Mouse (Mus musculus) heart, postnatal 0 days (tissue): ENCODE results near the gene Ms4a4b. TPM values are rescaled to one million over a fixed set of nuclear protein-coding genes. Genes with fewer than 3 reads are reported as not detected.

Experiments used
- ATAC-seq: fragments of 200-750 bp; cut with Nextera tagmentation; 2 replicates; pipeline ENCODE4 v1.8.0; 2017; ENCODE audit warnings: low read depth, moderate number of reproducible peaks, moderate library complexity; ENCODE audit not compliant: insufficient read depth
- DNase-seq: peaks from one replicate; pipeline ENCODE4 v3.0.0-alpha.2; 2016; ENCODE audit warnings: low spot score
- H3K27ac ChIP-seq: fragments of 300-500 bp; sonication (generic); 2 replicates; pipeline ENCODE4 v1.5.1; 2014; ENCODE audit warnings: low read depth, mild to moderate bottlenecking
- H3K27me3 ChIP-seq: fragments of 300-500 bp; sonication (generic); 2 replicates; pipeline ENCODE4 v1.6.1; 2014; ENCODE audit warnings: low read length, mixed read lengths; ENCODE audit not compliant: control insufficient read depth, insufficient read depth
- H3K36me3 ChIP-seq: fragments of 300-500 bp; sonication (generic); replicated peaks from 2 replicates; pipeline ENCODE4 v1.6.1; 2014; ENCODE audit warnings: low read length, mixed read lengths; ENCODE audit not compliant: control insufficient read depth, insufficient read depth
- H3K4me1 ChIP-seq: fragments of 300-500 bp; sonication (generic); 2 replicates; pipeline ENCODE4 v1.6.1; 2014; ENCODE audit warnings: antibody characterized with exemption; ENCODE audit not compliant: control insufficient read depth, insufficient read depth
- H3K4me2 ChIP-seq: fragments of 300-500 bp; sonication (generic); 2 replicates; pipeline ENCODE4 v1.6.1; 2014; ENCODE audit warnings: low read depth, mild to moderate bottlenecking, low read length, moderate library complexity
- H3K4me3 ChIP-seq: fragments of 300-500 bp; sonication (generic); 2 replicates; pipeline ENCODE4 v1.5.1; 2014; ENCODE audit warnings: low read depth, low read length
- H3K9ac ChIP-seq: fragments of 300-500 bp; sonication (generic); replicated peaks from 2 replicates; pipeline ENCODE4 v1.6.1; 2014; ENCODE audit warnings: low read depth, low read length, mixed read lengths
- H3K9me3 ChIP-seq: fragments of 300-500 bp; sonication (generic); replicated peaks from 2 replicates; pipeline ENCODE4 v1.6.1; 2016; ENCODE audit warnings: low read length; ENCODE audit not compliant: control insufficient read depth
- CTCF ChIP-seq: IDR thresholded peaks from 2 replicates; pipeline ENCODE4 v1.5.1; 2016; ENCODE audit warnings: antibody characterized with exemption, control low read depth, low read depth
- EP300 ChIP-seq: IDR thresholded peaks from 2 replicates; pipeline ENCODE4 v1.6.1; 2016; ENCODE audit warnings: antibody characterized with exemption, low read depth
- WGBS: fragments of 180-500 bp; shearing (Covaris S2); extraction: QIAGEN DNeasy Blood & Tissue Kit; methylation state at CpG from one replicate; pipeline ENCODE4 v1.1.7; 2014; 5-methylcytosine and 5-hydroxymethylcytosine counted together
- polyA plus RNA-seq: library from polyadenylated mRNA; unstranded; fragments of >200 nt; fragmentation: Nextera tagmentation; extraction: Ambion mirVana; gene quantifications from 2 replicates; pipeline ENCODE4 v1.2.1, GENCODE M21; 2015
- total RNA-seq: library from RNA; depleted of rRNA; stranded (reverse); fragments of >200 nt; gene quantifications from 2 replicates; pipeline ENCODE4 v1.2.3, GENCODE M21; 2014; ENCODE audit warnings: low replicate concordance; rRNA removed

The Ms4a4b gene
- total and polyA plus RNA-seq, 2 experiments from 2014 or later, result 0.30 TPM; not detected in 1

- 69% methylated on average over 1 of the region's 1 CpGs for WGBS
- no peak for DNase-seq
- TF ChIP-seq EP300 (no peak), CTCF (no peak)
- Histone ChIP-seq H3K4me3 (no peak overlapping the region), H3K9me3 (no peaks in the 10 kb centered on the region), H3K4me2 (no peak overlapping the region), H3K9ac (no peak overlapping the region), H3K27ac (no peak overlapping the region), H3K27me3 (no peaks in the 10 kb centered on the region), H3K36me3 (no peaks in the 10 kb centered on the region), H3K4me1 (no peaks in the 10 kb centered on the region)
- ATAC-seq, result no peak
Measured at GRCm38 (mm10) chr19:11500796-11501195, 57.4 kb downstream of the Ms4a4b start.

- H3K9me3 ChIP-seq, result no peaks in the 10 kb centered on the region
- no peaks in the 10 kb centered on the region for H3K36me3 ChIP-seq
- no peak for ATAC-seq
- no peak overlapping the region for H3K4me3 ChIP-seq
- H3K9ac ChIP-seq, result no peak overlapping the region
- no peak for DNase-seq
- no peak overlapping the region for H3K4me2 ChIP-seq
- WGBS, result 67% methylated on average over 4 of the region's 4 CpGs
- no peaks in the 10 kb centered on the region for H3K27me3 ChIP-seq
- no peak for TF ChIP-seq CTCF
- no peak for TF ChIP-seq EP300
- H3K4me1 ChIP-seq, result no peaks in the 10 kb centered on the region
- no peak overlapping the region for H3K27ac ChIP-seq
Measured at GRCm38 (mm10) chr19:11501326-11501725, 58.0 kb downstream of the Ms4a4b start.

DNA sequence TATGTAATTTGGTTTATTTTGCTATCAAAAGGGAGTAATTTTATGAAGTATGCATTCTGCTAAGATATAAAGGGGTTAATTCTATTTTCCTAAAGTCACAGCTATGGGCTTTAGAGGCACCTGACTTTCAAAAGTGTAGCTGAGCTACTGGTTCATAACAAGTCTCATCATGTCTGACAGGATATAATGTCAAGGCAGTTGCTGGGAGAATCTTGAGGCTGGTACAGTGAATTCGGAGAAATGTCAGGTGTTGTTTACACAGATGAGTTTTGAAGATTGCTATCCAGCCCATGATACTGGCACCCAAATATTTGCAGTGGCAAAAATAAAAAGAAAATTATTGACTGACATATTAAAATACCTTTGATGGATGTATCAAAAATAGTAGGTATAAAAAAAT is 61.5 kb downstream of the Ms4a4b start:
- no peak for ATAC-seq
- Histone ChIP-seq H3K27ac (no peak overlapping the region), H3K9me3 (no peaks in the 10 kb centered on the region), H3K4me3 (no peak overlapping the region), H3K27me3 (no peaks in the 10 kb centered on the region), H3K4me1 (no peaks in the 10 kb centered on the region), H3K9ac (no peak overlapping the region), H3K36me3 (no peaks in the 10 kb centered on the region), H3K4me2 (no peak overlapping the region)
- 63% methylated on average over 1 of the region's 1 CpGs for WGBS
- DNase-seq, result no peak
- no peak for TF ChIP-seq CTCF
- TF ChIP-seq EP300, result no peak

DNA sequence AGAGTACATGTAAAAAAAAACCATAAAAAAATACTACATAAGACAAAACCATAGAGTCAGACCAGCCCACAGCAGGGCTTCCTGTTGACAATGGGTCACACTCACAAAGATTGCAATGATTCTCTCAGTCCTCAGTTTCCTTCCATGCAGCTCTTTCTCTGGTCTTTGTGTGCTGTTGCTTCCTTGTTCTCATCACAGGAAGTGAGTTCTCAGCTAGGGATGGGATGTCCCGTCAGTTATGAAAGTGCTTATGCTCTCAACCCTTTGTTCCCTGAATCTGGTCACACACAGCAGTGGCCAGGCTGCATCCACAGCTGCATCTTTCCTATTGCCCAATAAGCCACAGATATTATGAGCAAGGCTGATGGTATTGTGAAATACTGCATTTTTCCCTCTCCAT is 70.1 kb downstream of the Ms4a4b start:
- Histone ChIP-seq H3K9ac (no peak overlapping the region), H3K4me3 (no peak overlapping the region), H3K9me3 (no peaks in the 10 kb centered on the region), H3K36me3 (no peaks in the 10 kb centered on the region), H3K27ac (no peak overlapping the region), H3K27me3 (no peaks in the 10 kb centered on the region), H3K4me2 (no peak overlapping the region), H3K4me1 (no peaks in the 10 kb centered on the region)
- 23% methylated on average over 1 of the region's 1 CpGs for WGBS
- TF ChIP-seq CTCF, result no peak
- DNase-seq (no peak), ATAC-seq (no peak)

GRCm38 (mm10) chr19:11516246-11516645 is 72.9 kb downstream of the Ms4a4b start, which contains the start of gene Ms4a6b:
TSS of gene Ms4a6b (plus strand) at chr19:11516512.
- Histone ChIP-seq H3K9me3 (no peaks in the 10 kb centered on the region), H3K36me3 (no peaks in the 10 kb centered on the region), H3K4me3 (no peak within 1 kb of the TSS), H3K4me1 (no peaks in the 10 kb centered on the region), H3K27ac (no peak within 1 kb of the TSS), H3K27me3 (no peaks in the 10 kb centered on the region), H3K9ac (no peak within 1 kb of the TSS), H3K4me2 (no peak within 1 kb of the TSS)
- DNase-seq (no peak), ATAC-seq (no peak)
- TF ChIP-seq EP300 (no peak), CTCF (no peak)

Other genes starting within 250 kb of the Ms4a4b start
- gene Ms4a13, start 246.8 kb upstream of the Ms4a4b start, total RNA-seq, result not detected in 2 replicates
- gene Ms4a13, start 246.8 kb upstream of the Ms4a4b start, polyA plus RNA-seq, result not detected in 2 replicates
- gene Ms4a12, start 211.1 kb upstream of the Ms4a4b start, total RNA-seq, result not detected in 2 replicates
- gene Ms4a12, start 211.1 kb upstream of the Ms4a4b start, polyA plus RNA-seq, result not detected in 2 replicates
- 0.61 TPM in 1 of 2 replicates, not detected in the other for gene Ms4a1, start 177.3 kb upstream of the Ms4a4b start, total RNA-seq
- gene Ms4a1, start 177.3 kb upstream of the Ms4a4b start, polyA plus RNA-seq, result 0.19 and 0.25 TPM in 2 replicates
- not detected in 2 replicates for gene Ms4a5, start 159.7 kb upstream of the Ms4a4b start, total RNA-seq
- not detected in 2 replicates for gene Ms4a5, start 159.7 kb upstream of the Ms4a4b start, polyA plus RNA-seq
- not detected in 2 replicates for gene Ms4a14, start 129.1 kb upstream of the Ms4a4b start, total RNA-seq
- 0.03 and 0.04 TPM in 2 replicates for gene Ms4a14, start 129.1 kb upstream of the Ms4a4b start, polyA plus RNA-seq
- gene Ms4a7, start 107.4 kb upstream of the Ms4a4b start, total RNA-seq, result 1.9 TPM in 1 of 2 replicates, not detected in the other
- 5.6 and 5.8 TPM in 2 replicates for gene Ms4a7, start 107.4 kb upstream of the Ms4a4b start, polyA plus RNA-seq
- gene Ms4a4a, start 68.0 kb upstream of the Ms4a4b start, total RNA-seq, result 3.4 TPM in 1 of 2 replicates, not detected in the other
- gene Ms4a4a, start 68.0 kb upstream of the Ms4a4b start, polyA plus RNA-seq, result 3.2 and 3.7 TPM in 2 replicates
- 0.46 TPM in 1 of 2 replicates, not detected in the other for gene Ms4a4c, start 38.8 kb upstream of the Ms4a4b start, total RNA-seq
- gene Ms4a4c, start 38.8 kb upstream of the Ms4a4b start, polyA plus RNA-seq, result 0.65 and 0.94 TPM in 2 replicates
- gene Ms4a6c, start 25.8 kb downstream of the Ms4a4b start, total RNA-seq, result 1.4 and 14.5 TPM in 2 replicates
- 4.0 and 4.1 TPM in 2 replicates for gene Ms4a6c, start 25.8 kb downstream of the Ms4a4b start, polyA plus RNA-seq
- not detected in 2 replicates for gene Gm8369, start 42.4 kb downstream of the Ms4a4b start, total RNA-seq
- 0.08 TPM in 1 of 2 replicates, not detected in the other for gene Gm8369, start 42.4 kb downstream of the Ms4a4b start, polyA plus RNA-seq
- gene Ms4a6b, start 73.0 kb downstream of the Ms4a4b start, total RNA-seq, result 3.5 and 15.3 TPM in 2 replicates
- gene Ms4a6b, start 73.0 kb downstream of the Ms4a4b start, polyA plus RNA-seq, result 2.5 and 2.8 TPM in 2 replicates
- 1.1 and 1.8 TPM in 2 replicates for gene Ms4a4d, start 93.2 kb downstream of the Ms4a4b start, total RNA-seq
- 2.8 and 3.4 TPM in 2 replicates for gene Ms4a4d, start 93.2 kb downstream of the Ms4a4b start, polyA plus RNA-seq
- 5.3 and 14.0 TPM in 2 replicates for gene Ms4a6d, start 161.3 kb downstream of the Ms4a4b start, total RNA-seq
- gene Ms4a6d, start 161.3 kb downstream of the Ms4a4b start, polyA plus RNA-seq, result 3.0 and 3.2 TPM in 2 replicates
- gene Ms4a2, start 180.2 kb downstream of the Ms4a4b start, total RNA-seq, result not detected in 2 replicates
- gene Ms4a2, start 180.2 kb downstream of the Ms4a4b start, polyA plus RNA-seq, result 0.15 and 0.18 TPM in 2 replicates
- 2.7 TPM in 1 of 2 replicates, not detected in the other for gene Ms4a3, start 197.3 kb downstream of the Ms4a4b start, total RNA-seq
- gene Ms4a3, start 197.3 kb downstream of the Ms4a4b start, polyA plus RNA-seq, result not detected in 2 replicates
- gene Oosp2, start 217.0 kb downstream of the Ms4a4b start, total RNA-seq, result not detected in 2 replicates
- not detected in 2 replicates for gene Oosp2, start 217.0 kb downstream of the Ms4a4b start, polyA plus RNA-seq
- gene Oosp1, start 247.6 kb downstream of the Ms4a4b start, total RNA-seq, result not detected in 2 replicates
- gene Oosp1, start 247.6 kb downstream of the Ms4a4b start, polyA plus RNA-seq, result not detected in 2 replicates